Mouse (Mus musculus): Measurements from ENCODE around the gene Olfr215. TPM values are rescaled to one million over a fixed set of nuclear protein-coding genes. Genes with fewer than 3 reads are reported as not detected.
"Not testable (repeated sequence)": the region's sequence is repeated elsewhere in the genome, so short reads cannot be mapped to it uniquely, and the experiment has no call there.

Olfr215 gene
- not detected in 2 replicates for polyA plus RNA-seq (2012)

DNA sequence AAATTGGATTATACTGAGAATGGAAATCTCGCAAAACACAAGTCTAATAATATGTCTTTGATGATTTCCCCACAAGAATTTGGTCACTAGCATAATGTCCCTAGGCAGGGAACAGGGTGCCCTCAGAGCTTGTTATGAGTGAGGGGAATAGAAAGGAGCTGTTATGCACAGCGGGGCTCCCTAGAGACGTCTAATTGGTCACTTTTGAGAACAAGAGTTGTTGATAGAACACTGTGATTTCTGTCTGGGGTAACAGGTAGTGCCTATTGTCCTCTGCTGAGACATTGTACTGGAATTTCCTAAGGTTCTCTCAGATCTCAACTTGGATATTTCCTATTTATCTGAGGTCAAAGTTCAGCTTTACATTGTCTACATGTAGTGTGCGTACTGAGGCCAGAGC lies at the start of gene Olfr215:
TSS of gene Olfr215 (minus strand) at position 101 of the 400 bp plus-strand sequence.
- Histone ChIP-seq H3K27me3 (ENCODE audit: control insufficient read depth) (no peaks in the 10 kb centered on the region), H3K4me3 (replicated peaks) (no peak within 1 kb of the TSS), H3K9me3 (ENCODE audit: control insufficient read depth, low read length) (no peaks in the 10 kb centered on the region), H3K4me1 (ENCODE audit: control insufficient read depth) (no peaks in the 10 kb centered on the region), H3K36me3 (ENCODE audit: control insufficient read depth) (no peaks in the 10 kb centered on the region)
- TF ChIP-seq GATA1 (IDR thresholded peaks at IDR 0.05; ENCODE audit: low read length) (no peak), TAL1 (IDR thresholded peaks at IDR 0.05; ENCODE audit: low read length) (no peak)

DNA sequence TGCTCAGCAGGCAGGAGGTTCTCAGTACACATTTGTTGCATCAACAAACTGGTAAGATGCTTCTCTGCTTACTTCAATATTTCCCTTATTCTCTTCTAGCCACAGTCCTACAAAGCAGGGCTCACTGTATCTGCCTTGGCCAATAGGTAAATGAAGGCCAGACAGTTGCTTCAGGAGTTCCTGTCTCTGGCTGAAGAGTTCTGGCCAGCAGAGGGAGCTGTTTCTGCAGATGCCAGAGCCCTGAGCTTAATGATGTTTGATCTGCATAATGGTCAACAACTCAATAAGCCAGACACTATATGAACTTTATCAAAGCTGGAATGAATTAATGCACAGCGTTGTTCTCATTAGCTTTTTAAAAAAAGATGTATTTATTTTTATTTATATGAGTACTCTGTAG lies 48.1 kb upstream of the Olfr215 start:
- no peak overlapping the region for H3K4me3 ChIP-seq (replicated peaks)
- no peaks in the 10 kb centered on the region for H3K36me3 ChIP-seq (ENCODE audit: control insufficient read depth)
- H3K27me3 ChIP-seq (ENCODE audit: control insufficient read depth) = peaks cover 12% of the 10 kb centered on the region
- H3K4me1 ChIP-seq (ENCODE audit: control insufficient read depth) = peaks cover 13% of the 10 kb centered on the region
- H3K9me3 ChIP-seq (ENCODE audit: control insufficient read depth, low read length) = no peaks in the 10 kb centered on the region
- TF ChIP-seq GATA1 (IDR thresholded peaks at IDR 0.05; ENCODE audit: low read length) (no peak), TAL1 (IDR thresholded peaks at IDR 0.05; ENCODE audit: low read length) (no peak)

GRCm38 (mm10) chr6:116629766-116630165 lies 45.8 kb upstream of the Olfr215 start:
- H3K27me3 ChIP-seq (ENCODE audit: control insufficient read depth) = peaks cover 12% of the 10 kb centered on the region
- H3K4me3 ChIP-seq (replicated peaks) = no peak overlapping the region
- peaks cover 5% of the 10 kb centered on the region for H3K36me3 ChIP-seq (ENCODE audit: control insufficient read depth)
- peaks cover 13% of the 10 kb centered on the region for H3K4me1 ChIP-seq (ENCODE audit: control insufficient read depth)
- TF ChIP-seq GATA1 (IDR thresholded peaks at IDR 0.05; ENCODE audit: low read length) = no peak
- TF ChIP-seq TAL1 (IDR thresholded peaks at IDR 0.05; ENCODE audit: low read length) = no peak
- no peaks in the 10 kb centered on the region for H3K9me3 ChIP-seq (ENCODE audit: control insufficient read depth, low read length)

- Histone ChIP-seq H3K4me1 (ENCODE audit: control insufficient read depth) (peaks cover 13% of the 10 kb centered on the region), H3K36me3 (ENCODE audit: control insufficient read depth) (peaks cover 5% of the 10 kb centered on the region), H3K4me3 (replicated peaks) (peak within 1 kb of the TSS; percentile 72), H3K9me3 (ENCODE audit: control insufficient read depth, low read length) (no peaks in the 10 kb centered on the region), H3K27me3 (ENCODE audit: control insufficient read depth) (peaks cover 12% of the 10 kb centered on the region)
- TF ChIP-seq GATA1 (IDR thresholded peaks at IDR 0.05; ENCODE audit: low read length) (no peak), TAL1 (IDR thresholded peaks at IDR 0.05; ENCODE audit: low read length) (no peak)
These were observed 44.7 kb upstream of the Olfr215 start, which contains the start of gene Zfp422 for GRCm38 (mm10) chr6:116628539-116629171. Gene Zfp422, minus strand, starts transcription at chr6:116628999.

DNA sequence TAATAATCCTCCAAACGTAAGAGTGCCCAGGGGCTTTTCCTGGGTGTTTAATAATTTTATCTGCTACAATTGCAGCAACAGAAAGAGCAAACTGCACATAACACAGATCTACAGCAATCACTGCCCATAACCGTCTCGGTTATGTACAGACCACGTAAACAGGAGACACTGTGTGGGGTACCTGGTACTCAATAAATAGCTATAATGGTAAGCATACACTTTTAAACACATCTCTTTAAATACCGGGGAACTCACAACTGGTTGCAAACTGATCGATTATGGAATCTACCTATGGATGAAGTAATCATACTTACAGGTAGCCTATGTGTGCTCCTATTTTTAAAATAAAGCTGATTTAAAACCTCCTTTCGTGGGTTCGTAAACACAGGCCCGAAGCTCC lies 44.1 kb upstream of the Olfr215 start:
- Histone ChIP-seq H3K4me3 (replicated peaks) (peak overlapping the region; percentile 72), H3K4me1 (ENCODE audit: control insufficient read depth) (peaks cover 13% of the 10 kb centered on the region), H3K36me3 (ENCODE audit: control insufficient read depth) (peaks cover 5% of the 10 kb centered on the region), H3K27me3 (ENCODE audit: control insufficient read depth) (peaks cover 12% of the 10 kb centered on the region), H3K9me3 (ENCODE audit: control insufficient read depth, low read length) (no peaks in the 10 kb centered on the region)
- TF ChIP-seq GATA1 (IDR thresholded peaks at IDR 0.05; ENCODE audit: low read length) (no peak), TAL1 (IDR thresholded peaks at IDR 0.05; ENCODE audit: low read length) (no peak)

DNA sequence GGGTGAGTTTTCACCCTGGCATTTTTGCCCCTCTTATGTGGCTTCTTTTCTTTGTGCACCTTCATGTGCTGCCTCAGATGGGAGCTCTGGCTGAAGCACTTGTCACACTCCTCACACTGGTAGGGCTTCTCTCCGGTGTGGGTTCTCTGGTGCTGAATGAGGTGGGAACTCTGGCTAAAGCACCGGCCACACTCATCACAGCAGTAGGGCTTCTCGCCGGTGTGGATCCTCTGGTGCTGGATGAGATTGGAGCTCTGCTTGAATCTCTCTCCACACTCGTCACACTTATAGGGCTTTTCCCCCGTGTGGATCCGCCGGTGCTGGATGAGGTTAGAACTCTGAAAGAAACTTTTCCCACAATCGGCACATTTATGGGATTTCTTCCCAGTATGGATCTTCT lies 42.4 kb upstream of the Olfr215 start:
- H3K4me1 ChIP-seq (ENCODE audit: control insufficient read depth) = peaks cover 13% of the 10 kb centered on the region
- not testable (repeated sequence) for H3K4me3 ChIP-seq (replicated peaks); H3K9me3 ChIP-seq (ENCODE audit: control insufficient read depth, low read length); H3K36me3 ChIP-seq (ENCODE audit: control insufficient read depth)
- peaks cover 12% of the 10 kb centered on the region for H3K27me3 ChIP-seq (ENCODE audit: control insufficient read depth)

- Histone ChIP-seq H3K4me3 (replicated peaks) (no peak overlapping the region), H3K4me1 (ENCODE audit: control insufficient read depth) (no peaks in the 10 kb centered on the region), H3K9me3 (ENCODE audit: control insufficient read depth, low read length) (no peaks in the 10 kb centered on the region), H3K27me3 (ENCODE audit: control insufficient read depth) (no peaks in the 10 kb centered on the region), H3K36me3 (ENCODE audit: control insufficient read depth) (peaks cover 4% of the 10 kb centered on the region)
- TF ChIP-seq GATA1 (IDR thresholded peaks at IDR 0.05; ENCODE audit: low read length) (no peak), TAL1 (IDR thresholded peaks at IDR 0.05; ENCODE audit: low read length) (no peak)
These were observed 37.5 kb upstream of the Olfr215 start for GRCm38 (mm10) chr6:116621318-116622023.

DNA sequence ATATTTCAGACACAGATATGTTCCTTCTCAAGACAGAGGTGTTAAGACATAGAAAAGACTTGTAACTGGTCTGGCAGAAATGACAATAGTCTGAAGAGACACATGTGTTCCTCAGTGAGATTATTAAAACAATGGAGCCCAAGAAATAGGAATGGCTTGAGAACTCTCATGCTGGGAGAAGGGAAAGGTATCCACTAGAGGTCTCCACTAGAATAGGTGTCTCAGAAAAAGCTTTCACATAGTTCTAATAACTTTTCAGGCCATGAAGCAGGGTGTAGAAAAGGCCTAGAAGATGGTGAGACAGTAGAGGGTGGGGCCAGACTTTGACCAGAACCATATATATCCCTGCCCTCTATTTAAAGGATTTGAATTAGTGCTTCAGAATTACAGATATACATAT lies 34.1 kb upstream of the Olfr215 start:
- no peak overlapping the region for H3K4me3 ChIP-seq (replicated peaks)
- no peaks in the 10 kb centered on the region for H3K9me3 ChIP-seq (ENCODE audit: control insufficient read depth, low read length)
- no peaks in the 10 kb centered on the region for H3K27me3 ChIP-seq (ENCODE audit: control insufficient read depth)
- H3K36me3 ChIP-seq (ENCODE audit: control insufficient read depth) = no peaks in the 10 kb centered on the region
- no peaks in the 10 kb centered on the region for H3K4me1 ChIP-seq (ENCODE audit: control insufficient read depth)
- no peak for TF ChIP-seq GATA1 (IDR thresholded peaks at IDR 0.05; ENCODE audit: low read length)

GRCm38 (mm10) chr6:116615719-116616118 lies 31.7 kb upstream of the Olfr215 start:
- H3K27me3 ChIP-seq (ENCODE audit: control insufficient read depth) = no peaks in the 10 kb centered on the region
- H3K9me3 ChIP-seq (ENCODE audit: control insufficient read depth, low read length) = no peaks in the 10 kb centered on the region
- TF ChIP-seq TAL1 (IDR thresholded peaks at IDR 0.05; ENCODE audit: low read length) (no peak), GATA1 (IDR thresholded peaks at IDR 0.05; ENCODE audit: low read length) (no peak)
- no peaks in the 10 kb centered on the region for H3K4me1 ChIP-seq (ENCODE audit: control insufficient read depth)
- no peak overlapping the region for H3K4me3 ChIP-seq (replicated peaks)
- no peaks in the 10 kb centered on the region for H3K36me3 ChIP-seq (ENCODE audit: control insufficient read depth)
